Mouse (Mus musculus): ENCODE measurements around the gene Gm42791. TPM values are rescaled to one million over a fixed set of nuclear protein-coding genes. Genes with fewer than 3 reads are reported as not detected.

The Gm42791 gene
- polyA plus RNA-seq, 1 experiment, result not detected

- DNase-seq (ENCODE audit: low spot score), result no peak
Observed at GRCm38 (mm10) chr5:149009111-149009510, 14.2 kb upstream of the Gm42791 start.

GRCm38 (mm10) chr5:149007295-149007646 is 12.3 kb upstream of the Gm42791 start:
- no peak for DNase-seq (ENCODE audit: low spot score)

DNA sequence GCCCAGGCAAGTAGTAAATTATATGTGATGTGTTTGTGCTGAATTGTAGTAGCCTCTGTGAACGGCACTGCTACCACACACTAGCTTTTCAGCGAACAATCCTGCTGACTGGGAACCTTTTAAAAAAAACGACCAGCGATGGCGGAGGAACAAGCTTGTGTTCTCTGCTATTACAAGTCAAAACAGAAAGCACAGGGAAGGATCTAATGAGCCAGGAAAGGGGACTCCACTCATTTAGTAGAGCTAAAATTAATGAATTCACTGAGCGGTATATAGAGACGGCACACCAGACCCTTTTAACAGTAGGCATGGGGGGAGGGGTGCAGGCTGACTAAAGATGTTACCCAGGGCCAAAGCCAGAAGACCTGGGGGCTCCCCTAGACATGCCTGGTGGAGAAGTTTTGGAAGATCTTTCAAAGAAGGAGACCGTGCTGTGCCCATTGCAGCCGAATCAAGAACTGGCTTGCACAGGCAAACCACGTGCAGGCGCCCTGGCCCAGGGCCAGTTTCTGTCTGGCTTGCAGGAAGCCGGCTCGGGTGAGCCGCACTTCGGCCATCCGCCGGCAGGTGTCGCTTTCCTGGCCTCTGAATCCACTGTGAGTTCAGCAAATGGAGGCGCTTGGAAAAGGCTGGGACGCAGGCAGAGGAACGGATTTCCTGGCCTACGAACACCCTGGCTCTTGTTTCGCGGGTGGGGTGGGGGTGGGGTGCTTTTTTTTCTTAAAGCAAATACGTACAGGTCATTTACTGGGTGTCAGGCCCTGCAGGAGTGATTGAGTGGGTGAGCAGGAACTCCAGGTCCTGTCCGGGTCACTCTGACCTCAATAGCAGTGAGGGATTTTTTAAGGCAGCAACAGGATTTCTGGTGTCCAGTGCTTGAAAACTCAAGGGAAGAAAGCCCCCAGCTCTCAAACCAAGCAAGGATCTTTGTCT is 11.7 kb upstream of the Gm42791 start:
- DNase-seq (ENCODE audit: low spot score), result peak; percentile 100

GRCm38 (mm10) chr5:149005701-149006361 is 10.9 kb upstream of the Gm42791 start:
- DNase-seq (ENCODE audit: low spot score), result no peak

DNA sequence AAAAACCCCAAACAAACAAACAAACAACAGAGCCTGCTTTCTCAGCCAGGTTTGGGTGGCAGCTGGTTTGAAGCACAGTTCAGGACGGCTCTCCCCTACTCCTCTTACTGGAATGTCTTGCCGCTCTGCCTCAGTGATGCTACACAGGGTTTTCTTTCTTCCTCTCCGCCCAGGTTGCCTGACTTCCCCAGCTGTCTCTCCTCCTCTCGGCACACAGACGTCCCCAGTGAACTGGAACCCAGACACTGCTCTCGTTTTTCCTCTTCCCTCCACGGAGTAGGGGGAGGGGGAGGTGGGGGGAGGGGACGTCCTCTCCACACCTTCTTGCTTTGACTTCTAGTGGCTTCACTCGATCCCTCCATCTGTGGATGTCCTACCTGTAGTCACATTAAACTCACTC is 10.1 kb upstream of the Gm42791 start:
- DNase-seq (ENCODE audit: low spot score), result no peak

DNA sequence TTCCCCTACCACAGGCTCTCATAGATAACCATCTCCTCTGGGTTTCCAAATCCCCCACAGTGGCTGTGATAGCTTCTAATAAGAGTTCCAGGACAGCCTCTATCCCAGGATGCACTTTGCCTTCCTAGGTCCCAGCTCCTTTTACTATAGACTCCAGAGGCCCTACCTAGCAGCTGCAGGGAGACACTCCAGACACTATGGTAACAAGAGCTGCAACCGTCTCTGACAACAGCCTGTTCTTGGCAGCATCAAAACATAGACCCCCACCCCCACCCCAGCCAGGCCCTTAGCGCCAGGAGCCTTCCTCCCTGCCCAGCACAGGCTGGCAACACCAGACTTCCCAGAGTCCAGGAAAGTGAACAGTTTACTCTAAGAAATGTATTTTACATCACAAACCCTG is 8.2 kb upstream of the Gm42791 start:
- no peak for DNase-seq (ENCODE audit: low spot score)

DNA sequence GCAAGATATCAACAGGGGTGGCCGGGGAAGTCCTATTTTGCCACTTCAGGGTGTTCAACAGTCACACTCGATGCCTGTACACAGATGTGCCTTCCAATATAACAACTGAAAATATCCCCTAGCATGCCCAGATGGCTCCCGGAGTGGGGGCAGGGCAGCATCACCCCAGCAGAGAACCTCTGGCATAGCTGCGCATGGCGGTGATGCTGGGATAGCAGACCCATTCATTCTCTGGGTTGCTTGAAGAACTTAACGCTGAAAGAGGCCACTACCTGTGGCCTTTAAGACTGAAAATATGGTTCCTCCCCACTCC is 7.8 kb upstream of the Gm42791 start:
- no peak for DNase-seq (ENCODE audit: low spot score)

DNA sequence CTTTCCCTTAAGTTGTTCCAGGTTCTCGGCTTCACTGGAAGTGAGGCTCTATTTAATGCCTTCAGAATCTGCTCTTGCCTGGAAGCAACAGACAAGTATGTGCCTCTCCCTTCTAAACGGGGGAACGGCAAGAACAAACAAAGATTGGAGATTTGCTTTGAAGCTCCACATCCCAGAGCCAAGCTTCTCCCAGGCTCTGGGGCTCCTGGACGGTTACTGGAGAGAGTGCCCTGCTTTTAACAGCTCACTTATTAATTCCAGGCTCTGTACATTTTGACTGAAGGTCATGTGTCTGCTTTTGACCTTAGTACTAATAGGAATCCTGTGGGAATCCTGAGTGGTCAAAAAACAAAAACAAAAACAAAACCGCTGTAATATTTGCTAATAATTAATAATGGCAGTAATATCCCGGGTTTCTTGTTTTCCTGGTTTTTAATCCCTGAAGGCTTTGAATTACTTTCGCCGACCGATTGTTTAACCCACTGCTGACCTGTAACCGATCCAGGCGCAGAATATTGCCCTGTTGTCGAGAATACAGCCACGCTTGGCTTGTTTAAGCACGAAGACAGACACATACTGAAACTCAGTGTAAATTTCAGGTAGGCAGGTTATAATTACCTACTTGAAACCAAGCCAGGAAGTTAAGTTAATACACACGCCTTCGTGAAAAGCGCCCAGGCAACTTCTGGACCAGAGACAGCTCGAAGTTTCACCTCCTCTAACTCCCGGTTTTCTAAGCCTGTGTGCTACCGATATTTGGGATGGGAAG is 7.3 kb upstream of the Gm42791 start:
- no peak for DNase-seq (ENCODE audit: low spot score)

GRCm38 (mm10) chr5:148999802-149000201 is 4.9 kb upstream of the Gm42791 start:
- DNase-seq (ENCODE audit: low spot score), result no peak

DNA sequence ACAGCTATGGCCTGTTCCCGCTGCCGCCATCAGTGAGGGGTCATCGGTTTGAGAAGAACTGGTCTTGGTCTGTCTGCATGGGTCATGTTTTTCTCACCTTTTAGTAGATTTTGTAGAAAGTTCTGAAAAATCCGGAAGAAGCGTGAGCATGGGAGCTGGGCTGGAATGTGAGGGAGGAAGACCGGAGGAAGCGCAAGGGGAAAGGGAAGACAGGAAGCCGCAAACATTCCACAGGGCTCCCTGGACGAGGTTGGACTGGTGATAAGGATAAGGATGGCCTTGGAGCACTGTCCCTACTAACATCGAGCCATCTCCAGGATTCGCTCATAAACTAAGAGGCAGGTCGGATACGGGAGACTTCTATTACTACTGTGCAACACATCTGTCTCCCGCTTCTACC is 3.6 kb upstream of the Gm42791 start:
- no peak for DNase-seq (ENCODE audit: low spot score)

DNA sequence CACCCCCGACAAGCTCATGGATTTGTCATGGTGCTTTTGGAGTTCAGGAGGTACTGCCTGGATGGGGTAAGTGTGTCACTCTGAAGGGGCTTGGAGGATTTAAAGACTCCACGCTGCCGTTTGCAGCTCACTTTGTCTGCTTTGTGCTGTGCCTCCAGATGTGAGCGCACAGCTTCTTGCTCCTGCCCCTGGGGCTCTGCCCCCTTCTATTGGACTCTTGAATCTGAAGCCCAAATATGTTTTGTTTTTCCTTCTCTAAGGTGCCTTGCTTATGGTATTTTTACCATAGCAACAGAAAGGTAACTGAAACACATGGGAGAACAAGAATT is 1.7 kb upstream of the Gm42791 start:
- no peak for DNase-seq (ENCODE audit: low spot score)

DNA sequence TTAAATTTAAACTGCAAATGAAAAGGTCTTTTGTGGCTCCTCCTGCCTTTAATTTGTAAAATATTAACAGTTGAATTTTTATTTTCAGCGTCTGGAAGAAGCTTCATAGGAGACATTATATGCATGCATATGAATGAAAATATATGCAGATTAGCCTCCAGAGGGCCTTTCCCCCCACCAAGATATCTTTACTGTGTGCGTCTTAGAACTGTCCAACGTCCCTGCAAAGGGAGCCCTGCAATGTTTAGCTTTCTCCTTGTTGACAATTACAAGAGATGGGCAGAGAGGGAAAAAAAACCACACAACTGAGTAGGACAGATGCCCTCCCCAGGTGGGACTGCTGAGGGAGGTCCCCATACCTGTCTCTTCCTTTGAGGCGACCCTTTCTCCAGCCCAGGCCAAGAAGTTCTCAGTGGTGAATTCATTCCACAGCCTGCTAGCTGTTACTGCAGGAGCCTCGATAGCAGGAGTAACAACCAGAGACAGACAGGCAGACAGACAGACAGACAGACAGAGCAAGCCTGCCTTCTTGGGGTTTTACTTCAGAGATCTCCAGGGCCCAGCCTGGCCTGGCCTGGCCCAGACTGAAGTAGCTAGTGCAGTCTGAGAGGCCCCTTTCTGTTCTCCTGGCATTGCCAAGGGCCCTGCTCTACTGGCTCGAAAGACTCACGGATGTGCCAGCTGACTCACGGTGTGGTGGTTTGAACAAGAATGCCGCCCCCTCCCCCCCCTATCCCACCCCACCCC is 1.2 kb upstream of the Gm42791 start:
- DNase-seq (ENCODE audit: low spot score), result no peak

DNA sequence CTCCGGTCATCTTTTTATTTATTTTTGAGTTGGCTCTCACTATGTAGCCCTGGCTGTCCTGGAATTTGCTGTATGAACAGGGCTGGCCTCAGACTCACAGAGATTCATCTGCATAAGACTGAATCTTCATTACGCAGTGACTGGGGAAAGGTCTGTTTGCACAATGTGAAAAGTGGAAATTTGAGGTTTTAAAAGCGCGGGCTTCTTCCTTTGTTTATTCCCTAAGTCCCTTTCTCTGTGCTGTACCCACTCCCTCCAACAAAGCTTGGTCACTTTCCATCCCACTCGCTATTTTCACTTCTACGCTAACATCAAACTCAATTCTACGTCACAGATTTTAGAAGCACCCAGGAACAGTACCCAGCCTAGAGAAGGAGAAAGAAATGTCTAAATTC is 639 bp downstream of the Gm42791 start:
- DNase-seq (ENCODE audit: low spot score), result no peak

- no peak for DNase-seq (ENCODE audit: low spot score)
Observed at GRCm38 (mm10) chr5:148992598-148992997, 2.3 kb downstream of the Gm42791 start.

- no peak for DNase-seq (ENCODE audit: low spot score)
Observed at GRCm38 (mm10) chr5:148990891-148991311, 4.0 kb downstream of the Gm42791 start.

DNA sequence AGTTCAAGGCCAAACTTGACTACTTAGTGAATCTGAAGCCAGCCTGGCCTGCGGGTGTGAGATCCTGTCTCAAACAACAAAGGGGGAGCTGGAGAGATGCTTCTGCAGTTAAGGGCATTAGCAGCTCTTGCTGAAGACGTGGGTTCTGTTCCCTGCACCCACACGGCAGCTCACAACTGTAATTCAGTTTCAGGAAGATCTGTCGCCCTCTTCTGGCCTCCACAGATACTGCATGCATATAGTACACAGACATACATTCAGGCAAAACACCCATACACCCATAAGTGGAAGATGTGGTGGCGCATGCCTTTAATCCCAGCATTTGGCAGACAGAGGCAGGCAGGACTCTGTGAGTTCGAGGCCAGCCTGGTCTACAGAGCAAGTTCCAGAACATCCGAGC is 5.5 kb downstream of the Gm42791 start:
- DNase-seq (ENCODE audit: low spot score), result no peak

- no peak for DNase-seq (ENCODE audit: low spot score)
Observed at GRCm38 (mm10) chr5:148984961-148985360, 10.0 kb downstream of the Gm42791 start.

- DNase-seq (ENCODE audit: low spot score), result no peak
Observed at GRCm38 (mm10) chr5:148983696-148984095, 11.3 kb downstream of the Gm42791 start.

- no peak for DNase-seq (ENCODE audit: low spot score)
Observed at GRCm38 (mm10) chr5:148983108-148983664, 11.8 kb downstream of the Gm42791 start.

GRCm38 (mm10) chr5:148982396-148982795 is 12.6 kb downstream of the Gm42791 start:
- DNase-seq (ENCODE audit: low spot score), result no peak

DNA sequence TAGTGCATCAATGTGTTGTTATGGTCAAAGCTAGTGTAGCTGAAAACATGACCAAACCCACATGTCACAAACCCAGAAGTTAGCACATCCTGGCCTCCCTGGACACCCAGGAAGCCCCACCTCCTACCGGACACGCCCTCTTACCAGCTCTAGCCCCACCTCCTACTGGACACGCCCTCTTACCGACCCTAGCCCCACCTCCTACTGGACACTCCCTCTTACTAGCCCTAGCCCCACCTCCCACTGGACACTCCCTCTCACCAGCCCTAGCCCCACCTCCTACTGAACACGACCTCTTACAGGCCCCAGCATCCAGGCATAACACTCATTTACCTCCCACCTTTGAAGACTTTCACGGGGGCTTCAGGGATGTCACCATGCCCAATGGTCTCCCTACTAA is 14.3 kb downstream of the Gm42791 start:
- no peak for DNase-seq (ENCODE audit: low spot score)
